Mouse (Mus musculus) liver, embryonic 16.5 days (tissue): ENCODE results near the gene Cd34. TPM values are rescaled to one million over a fixed set of nuclear protein-coding genes. Genes with fewer than 3 reads are reported as not detected.
A peak's percentile ranks its signal among the peaks of the same experiment; 100 is the strongest.

Experiments
- ATAC-seq: fragments of 200-750 bp; cut with Nextera tagmentation; 2 replicates; pipeline ENCODE4 v1.8.0; 2017; ENCODE audit warnings: low read depth, mild to moderate bottlenecking, moderate number of reproducible peaks, moderate library complexity
- H3K27ac ChIP-seq: fragments of 300-500 bp; sonication (generic); 2 replicates; pipeline ENCODE4 v1.5.1; 2014; ENCODE audit warnings: mild to moderate bottlenecking, low read length
- H3K27me3 ChIP-seq: fragments of 300-500 bp; sonication (generic); 2 replicates; pipeline ENCODE4 v1.6.1; 2014; ENCODE audit warnings: low read depth, low read length, mixed read lengths; ENCODE audit not compliant: control insufficient read depth, insufficient read depth
- H3K36me3 ChIP-seq: fragments of 300-500 bp; sonication (generic); 2 replicates; pipeline ENCODE4 v1.6.1; 2014; ENCODE audit warnings: mild to moderate bottlenecking; ENCODE audit not compliant: control insufficient read depth, insufficient read depth
- H3K4me1 ChIP-seq: fragments of 300-500 bp; sonication (generic); 2 replicates; pipeline ENCODE4 v1.6.1; 2014; ENCODE audit warnings: low read depth, low read length, mixed read lengths; ENCODE audit not compliant: control insufficient read depth
- H3K4me2 ChIP-seq: fragments of 300-500 bp; sonication (generic); 2 replicates; pipeline ENCODE4 v1.6.1; 2014; ENCODE audit warnings: low read depth, low read length, mixed read lengths
- H3K4me3 ChIP-seq: fragments of 300-500 bp; sonication (generic); 2 replicates; pipeline ENCODE4 v1.5.1; 2014; ENCODE audit warnings: low read depth, mild to moderate bottlenecking, low read length
- H3K9ac ChIP-seq: fragments of 300-500 bp; sonication (generic); 2 replicates; pipeline ENCODE4 v1.6.1; 2014; ENCODE audit warnings: low read depth, low read length
- H3K9me3 ChIP-seq: fragments of 300-500 bp; sonication (generic); replicated peaks from 2 replicates; pipeline ENCODE4 v1.6.1; 2016; ENCODE audit warnings: low read length; ENCODE audit not compliant: control insufficient read depth
- WGBS: fragments of 180-500 bp; shearing (Covaris S2); extraction: QIAGEN DNeasy Blood & Tissue Kit; methylation state at CpG from one replicate; pipeline ENCODE4 v1.1.7; 2014; ENCODE audit not compliant: insufficient replicate concordance; 5-methylcytosine and 5-hydroxymethylcytosine counted together
- polyA plus RNA-seq: library from polyadenylated mRNA; unstranded; fragments of >200 nt; fragmentation: Nextera tagmentation; extraction: Ambion mirVana; gene quantifications from 2 replicates; pipeline ENCODE4 v1.2.1, GENCODE M21; 2015

The Cd34 gene
- polyA plus RNA-seq, 1 experiment from 2014 or later: 9.4 TPM

- 58% methylated on average over 1 of the region's 1 CpGs for WGBS
- Histone ChIP-seq H3K4me1 (no peaks in the 10 kb centered on the region), H3K27me3 (no peaks in the 10 kb centered on the region), H3K36me3 (no peaks in the 10 kb centered on the region), H3K27ac (no peak overlapping the region), H3K4me3 (no peak overlapping the region), H3K4me2 (no peak overlapping the region), H3K9me3 (no peaks in the 10 kb centered on the region), H3K9ac (no peak overlapping the region)
- ATAC-seq: no peak
Observed at GRCm38 (mm10) chr1:194929972-194930355, 8.7 kb upstream of the Cd34 start.

GRCm38 (mm10) chr1:194930706-194931105, 7.9 kb upstream of the Cd34 start:
- H3K27me3 ChIP-seq: no peaks in the 10 kb centered on the region
- no peak overlapping the region for H3K4me3 ChIP-seq
- H3K4me1 ChIP-seq: no peaks in the 10 kb centered on the region
- no peak overlapping the region for H3K9ac ChIP-seq
- ATAC-seq: no peak
- no peak overlapping the region for H3K27ac ChIP-seq
- no peak overlapping the region for H3K4me2 ChIP-seq
- no peaks in the 10 kb centered on the region for H3K9me3 ChIP-seq
- no peaks in the 10 kb centered on the region for H3K36me3 ChIP-seq

- no peaks in the 10 kb centered on the region for H3K36me3 ChIP-seq
- H3K4me2 ChIP-seq: no peak overlapping the region
- no peaks in the 10 kb centered on the region for H3K9me3 ChIP-seq
- peaks cover 17% of the 10 kb centered on the region for H3K27me3 ChIP-seq
- 10% methylated on average over 1 of the region's 1 CpGs for WGBS
- H3K4me3 ChIP-seq: no peak overlapping the region
- H3K4me1 ChIP-seq: no peaks in the 10 kb centered on the region
- 0 out of 2 replicates have a peak, but pooled peaks have one; percentile 9 for ATAC-seq
- no peak overlapping the region for H3K27ac ChIP-seq
- H3K9ac ChIP-seq: no peak overlapping the region
Observed at GRCm38 (mm10) chr1:194935351-194935750, 3.3 kb upstream of the Cd34 start.

GRCm38 (mm10) chr1:194941528-194941927, 2.9 kb downstream of the Cd34 start:
- no peak overlapping the region for H3K9ac ChIP-seq
- H3K4me1 ChIP-seq: no peaks in the 10 kb centered on the region
- peaks cover 17% of the 10 kb centered on the region for H3K27me3 ChIP-seq
- no peaks in the 10 kb centered on the region for H3K9me3 ChIP-seq
- H3K4me3 ChIP-seq: no peak overlapping the region
- no peaks in the 10 kb centered on the region for H3K36me3 ChIP-seq
- no peak for ATAC-seq
- H3K4me2 ChIP-seq: no peak overlapping the region
- H3K27ac ChIP-seq: no peak overlapping the region

GRCm38 (mm10) chr1:194942912-194943311, 4.3 kb downstream of the Cd34 start:
- Histone ChIP-seq H3K9me3 (no peaks in the 10 kb centered on the region), H3K4me1 (no peaks in the 10 kb centered on the region), H3K9ac (no peak overlapping the region), H3K4me3 (no peak overlapping the region), H3K27me3 (peaks cover 14% of the 10 kb centered on the region), H3K36me3 (no peaks in the 10 kb centered on the region), H3K4me2 (no peak overlapping the region), H3K27ac (no peak overlapping the region)
- ATAC-seq: no peak

GRCm38 (mm10) chr1:194943485-194943884, 4.9 kb downstream of the Cd34 start:
- no peaks in the 10 kb centered on the region for H3K9me3 ChIP-seq
- 15% methylated on average over 5 of the region's 5 CpGs for WGBS
- ATAC-seq: no peak
- no peaks in the 10 kb centered on the region for H3K4me1 ChIP-seq
- H3K4me2 ChIP-seq: no peak overlapping the region
- no peak overlapping the region for H3K9ac ChIP-seq
- H3K36me3 ChIP-seq: no peaks in the 10 kb centered on the region
- H3K27me3 ChIP-seq: peaks cover 12% of the 10 kb centered on the region
- no peak overlapping the region for H3K4me3 ChIP-seq
- no peak overlapping the region for H3K27ac ChIP-seq

GRCm38 (mm10) chr1:194945382-194945781, 6.8 kb downstream of the Cd34 start:
- Histone ChIP-seq H3K4me2 (no peak overlapping the region), H3K36me3 (no peaks in the 10 kb centered on the region), H3K4me3 (no peak overlapping the region), H3K27me3 (no peaks in the 10 kb centered on the region), H3K27ac (no peak overlapping the region), H3K4me1 (no peaks in the 10 kb centered on the region), H3K9ac (no peak overlapping the region), H3K9me3 (no peaks in the 10 kb centered on the region)
- WGBS: 51% methylated on average over 2 of the region's 2 CpGs
- ATAC-seq: no peak

GRCm38 (mm10) chr1:194946467-194946866, 7.8 kb downstream of the Cd34 start:
- Histone ChIP-seq H3K9me3 (no peaks in the 10 kb centered on the region), H3K4me3 (no peak overlapping the region), H3K9ac (no peak overlapping the region), H3K27me3 (no peaks in the 10 kb centered on the region), H3K4me2 (no peak overlapping the region), H3K36me3 (no peaks in the 10 kb centered on the region), H3K27ac (no peak overlapping the region), H3K4me1 (no peaks in the 10 kb centered on the region)
- ATAC-seq: 0 out of 2 replicates have a peak, but pooled peaks have one; percentile 3
- WGBS: 40% methylated on average over 1 of the region's 1 CpGs

GRCm38 (mm10) chr1:194950913-194951312, 12.3 kb downstream of the Cd34 start:
- Histone ChIP-seq H3K36me3 (no peaks in the 10 kb centered on the region), H3K9ac (no peak overlapping the region), H3K4me2 (no peak overlapping the region), H3K27ac (no peak overlapping the region), H3K27me3 (no peaks in the 10 kb centered on the region), H3K4me1 (no peaks in the 10 kb centered on the region), H3K4me3 (no peak overlapping the region), H3K9me3 (no peaks in the 10 kb centered on the region)
- no peak for ATAC-seq
- 44% methylated on average over 2 of the region's 2 CpGs for WGBS

- Histone ChIP-seq H3K9ac (no peak overlapping the region), H3K4me2 (no peak overlapping the region), H3K27me3 (no peaks in the 10 kb centered on the region), H3K9me3 (no peaks in the 10 kb centered on the region), H3K27ac (no peak overlapping the region), H3K4me1 (no peaks in the 10 kb centered on the region), H3K36me3 (no peaks in the 10 kb centered on the region), H3K4me3 (no peak overlapping the region)
- no peak for ATAC-seq
- WGBS: 71% methylated on average over 1 of the region's 1 CpGs
Observed at GRCm38 (mm10) chr1:194952891-194953290, 14.3 kb downstream of the Cd34 start.
